Mouse (Mus musculus): ENCODE measurements around the gene Hps1. TPM values are rescaled to one million over a fixed set of nuclear protein-coding genes. Genes with fewer than 3 reads are reported as not detected.

The Hps1 gene
- 3.1 and 3.8 TPM in 2 replicates for total RNA-seq (2014; rRNA removed)
- polyA plus RNA-seq (2012; rRNA removed): 9.4 and 14.3 TPM in 2 replicates

GRCm38 (mm10) chr19:42779531-42780155 is at the start of gene Hps1:
TSS of gene Hps1 (minus strand) at chr19:42779978.
- 1% methylated on average over 43 of the region's 43 CpGs for WGBS
- H3K27me3 ChIP-seq (ENCODE audit: control insufficient read depth, insufficient read depth, low read length): no peaks in the 10 kb centered on the region
- H3K27ac ChIP-seq (replicated peaks; ENCODE audit: insufficient read depth, low read depth, low read length): peak within 1 kb of the TSS; percentile 51; the same call in 1 of the 2 replicates
- peaks cover 2% of the 10 kb centered on the region; the same call in 1 of the 2 replicates for H3K4me1 ChIP-seq (ENCODE audit: control insufficient read depth, insufficient read depth, low read length)
- H3K36me3 ChIP-seq (ENCODE audit: control insufficient read depth, insufficient read depth, low read length): no peaks in the 10 kb centered on the region
- peak within 1 kb of the TSS; percentile 67 for H3K4me3 ChIP-seq (ENCODE audit: insufficient read depth, low read depth, low read length)
- peak; percentile 73 for DNase-seq (ENCODE audit: extremely low read depth, low read depth, low spot score)
- TF ChIP-seq CTCF (IDR thresholded peaks at IDR 0.05; ENCODE audit: low read depth, low read length): peak; percentile 18; the same call in 1 of the 2 replicates
- TF ChIP-seq POLR2A (IDR thresholded peaks at IDR 0.05; ENCODE audit: extremely low read depth, insufficient read depth, low read length): 0 out of 2 replicates have a peak, but pooled peaks have one; percentile 27
- no peaks in the 10 kb centered on the region for H3K79me2 ChIP-seq (ENCODE audit: control insufficient read depth, insufficient read depth, low read length)
- peak within 1 kb of the TSS; percentile 75 for H3K9ac ChIP-seq (ENCODE audit: low read depth, low read length)

- DNase-seq (ENCODE audit: extremely low read depth, low read depth, low spot score): no peak
- TF ChIP-seq CTCF (IDR thresholded peaks at IDR 0.05; ENCODE audit: low read depth, low read length) (no peak), POLR2A (IDR thresholded peaks at IDR 0.05; ENCODE audit: extremely low read depth, insufficient read depth, low read length) (no peak)
- Histone ChIP-seq H3K27me3 (ENCODE audit: control insufficient read depth, insufficient read depth, low read length) (no peaks in the 10 kb centered on the region), H3K4me3 (ENCODE audit: insufficient read depth, low read depth, low read length) (no peak overlapping the region), H3K27ac (replicated peaks; ENCODE audit: insufficient read depth, low read depth, low read length) (no peak overlapping the region), H3K36me3 (ENCODE audit: control insufficient read depth, insufficient read depth, low read length) (no peaks in the 10 kb centered on the region), H3K79me2 (ENCODE audit: control insufficient read depth, insufficient read depth, low read length) (no peaks in the 10 kb centered on the region), H3K9ac (ENCODE audit: low read depth, low read length) (no peak overlapping the region), H3K4me1 (ENCODE audit: control insufficient read depth, insufficient read depth, low read length) (no peaks in the 10 kb centered on the region)
- WGBS: 64% methylated on average over 4 of the region's 4 CpGs
Observed at GRCm38 (mm10) chr19:42829196-42829595, 49.4 kb upstream of the Hps1 start.

GRCm38 (mm10) chr19:42827843-42828242 is 48.1 kb upstream of the Hps1 start:
- DNase-seq (ENCODE audit: extremely low read depth, low read depth, low spot score): no peak
- H3K36me3 ChIP-seq (ENCODE audit: control insufficient read depth, insufficient read depth, low read length): no peaks in the 10 kb centered on the region
- TF ChIP-seq POLR2A (IDR thresholded peaks at IDR 0.05; ENCODE audit: extremely low read depth, insufficient read depth, low read length): no peak
- TF ChIP-seq CTCF (IDR thresholded peaks at IDR 0.05; ENCODE audit: low read depth, low read length): no peak
- H3K4me3 ChIP-seq (ENCODE audit: insufficient read depth, low read depth, low read length): no peak overlapping the region
- H3K9ac ChIP-seq (ENCODE audit: low read depth, low read length): no peak overlapping the region
- H3K4me1 ChIP-seq (ENCODE audit: control insufficient read depth, insufficient read depth, low read length): no peaks in the 10 kb centered on the region
- no peaks in the 10 kb centered on the region for H3K79me2 ChIP-seq (ENCODE audit: control insufficient read depth, insufficient read depth, low read length)
- 90% methylated on average over 3 of the region's 3 CpGs for WGBS
- no peak overlapping the region for H3K27ac ChIP-seq (replicated peaks; ENCODE audit: insufficient read depth, low read depth, low read length)
- no peaks in the 10 kb centered on the region for H3K27me3 ChIP-seq (ENCODE audit: control insufficient read depth, insufficient read depth, low read length)

GRCm38 (mm10) chr19:42820109-42820508 is 40.3 kb upstream of the Hps1 start:
- TF ChIP-seq CTCF (IDR thresholded peaks at IDR 0.05; ENCODE audit: low read depth, low read length): no peak
- no peak for TF ChIP-seq POLR2A (IDR thresholded peaks at IDR 0.05; ENCODE audit: extremely low read depth, insufficient read depth, low read length)
- no peaks in the 10 kb centered on the region for H3K36me3 ChIP-seq (ENCODE audit: control insufficient read depth, insufficient read depth, low read length)
- no peak overlapping the region for H3K27ac ChIP-seq (replicated peaks; ENCODE audit: insufficient read depth, low read depth, low read length)
- no peak overlapping the region for H3K4me3 ChIP-seq (ENCODE audit: insufficient read depth, low read depth, low read length)
- DNase-seq (ENCODE audit: extremely low read depth, low read depth, low spot score): no peak
- WGBS: 83% methylated on average over 5 of the region's 5 CpGs
- no peaks in the 10 kb centered on the region for H3K4me1 ChIP-seq (ENCODE audit: control insufficient read depth, insufficient read depth, low read length)
- H3K79me2 ChIP-seq (ENCODE audit: control insufficient read depth, insufficient read depth, low read length): no peaks in the 10 kb centered on the region
- no peak overlapping the region for H3K9ac ChIP-seq (ENCODE audit: low read depth, low read length)
- H3K27me3 ChIP-seq (ENCODE audit: control insufficient read depth, insufficient read depth, low read length): no peaks in the 10 kb centered on the region

- Histone ChIP-seq H3K4me3 (ENCODE audit: insufficient read depth, low read depth, low read length) (no peak overlapping the region), H3K79me2 (ENCODE audit: control insufficient read depth, insufficient read depth, low read length) (no peaks in the 10 kb centered on the region), H3K9ac (ENCODE audit: low read depth, low read length) (no peak overlapping the region), H3K27me3 (ENCODE audit: control insufficient read depth, insufficient read depth, low read length) (no peaks in the 10 kb centered on the region), H3K36me3 (ENCODE audit: control insufficient read depth, insufficient read depth, low read length) (no peaks in the 10 kb centered on the region), H3K27ac (replicated peaks; ENCODE audit: insufficient read depth, low read depth, low read length) (no peak overlapping the region), H3K4me1 (ENCODE audit: control insufficient read depth, insufficient read depth, low read length) (no peaks in the 10 kb centered on the region)
- TF ChIP-seq POLR2A (IDR thresholded peaks at IDR 0.05; ENCODE audit: extremely low read depth, insufficient read depth, low read length): no peak
- TF ChIP-seq CTCF (IDR thresholded peaks at IDR 0.05; ENCODE audit: low read depth, low read length): no peak
- no peak for DNase-seq (ENCODE audit: extremely low read depth, low read depth, low spot score)
- 66% methylated on average over 2 of the region's 2 CpGs for WGBS
Observed at GRCm38 (mm10) chr19:42817761-42818160, 38.0 kb upstream of the Hps1 start.

GRCm38 (mm10) chr19:42816261-42816660 is 36.5 kb upstream of the Hps1 start:
- H3K36me3 ChIP-seq (ENCODE audit: control insufficient read depth, insufficient read depth, low read length): no peaks in the 10 kb centered on the region
- H3K27me3 ChIP-seq (ENCODE audit: control insufficient read depth, insufficient read depth, low read length): no peaks in the 10 kb centered on the region
- 72% methylated on average over 2 of the region's 2 CpGs for WGBS
- H3K4me3 ChIP-seq (ENCODE audit: insufficient read depth, low read depth, low read length): no peak overlapping the region
- H3K27ac ChIP-seq (replicated peaks; ENCODE audit: insufficient read depth, low read depth, low read length): no peak overlapping the region
- no peaks in the 10 kb centered on the region for H3K79me2 ChIP-seq (ENCODE audit: control insufficient read depth, insufficient read depth, low read length)
- DNase-seq (ENCODE audit: extremely low read depth, low read depth, low spot score): no peak
- no peaks in the 10 kb centered on the region for H3K4me1 ChIP-seq (ENCODE audit: control insufficient read depth, insufficient read depth, low read length)
- no peak for TF ChIP-seq CTCF (IDR thresholded peaks at IDR 0.05; ENCODE audit: low read depth, low read length)
- TF ChIP-seq POLR2A (IDR thresholded peaks at IDR 0.05; ENCODE audit: extremely low read depth, insufficient read depth, low read length): no peak
- H3K9ac ChIP-seq (ENCODE audit: low read depth, low read length): no peak overlapping the region
